Mouse (Mus musculus) stomach, embryonic 15.5 days (tissue): ENCODE measurements around the gene Amotl1. TPM values are rescaled to one million over a fixed set of nuclear protein-coding genes. Genes with fewer than 3 reads are reported as not detected.
A peak's percentile ranks its signal among the peaks of the same experiment; 100 is the strongest.

ENCODE experiments used
- ATAC-seq: fragments of 200-750 bp; cut with Nextera tagmentation; 2 replicates; pipeline ENCODE4 v1.8.0; 2017; ENCODE audit warnings: low read depth, moderate number of reproducible peaks, moderate TSS enrichment; ENCODE audit not compliant: insufficient read depth, low FRiP score
- H3K27ac ChIP-seq: fragments of 300-500 bp; sonication (generic); 2 replicates; pipeline ENCODE4 v1.5.1; 2015; ENCODE audit warnings: mild to moderate bottlenecking, inconsistent platforms
- H3K27me3 ChIP-seq: fragments of 300-500 bp; sonication (generic); replicated peaks from 2 replicates; pipeline ENCODE4 v1.6.1; 2015; ENCODE audit warnings: inconsistent platforms
- H3K36me3 ChIP-seq: fragments of 300-500 bp; sonication (generic); 2 replicates; pipeline ENCODE4 v1.6.1; 2015; ENCODE audit warnings: inconsistent platforms
- H3K4me1 ChIP-seq: fragments of 300-500 bp; sonication (generic); 2 replicates; pipeline ENCODE4 v1.6.1; 2015; ENCODE audit warnings: inconsistent platforms
- H3K4me2 ChIP-seq: fragments of 300-500 bp; sonication (generic); 2 replicates; pipeline ENCODE4 v1.6.1; 2015; ENCODE audit warnings: mild to moderate bottlenecking, inconsistent platforms
- H3K4me3 ChIP-seq: fragments of 300-500 bp; sonication (generic); replicated peaks from 2 replicates; pipeline ENCODE4 v1.5.1; 2015; ENCODE audit warnings: inconsistent platforms
- H3K9ac ChIP-seq: fragments of 300-500 bp; sonication (generic); 2 replicates; pipeline ENCODE4 v1.6.1; 2015; ENCODE audit warnings: inconsistent platforms
- H3K9me3 ChIP-seq: fragments of 300-500 bp; sonication (generic); 2 replicates; pipeline ENCODE4 v1.6.1; 2016; ENCODE audit warnings: inconsistent platforms
- WGBS: fragments of 180-500 bp; shearing (Covaris S2); methylation state at CpG from one replicate; pipeline ENCODE4 v1.1.7; 2015; 5-methylcytosine and 5-hydroxymethylcytosine counted together
- polyA plus RNA-seq: library from polyadenylated mRNA; unstranded; fragments of >200 nt; fragmentation: Nextera tagmentation; extraction: Ambion mirVana; gene quantifications from 2 replicates; pipeline ENCODE4 v1.2.1, GENCODE M21; 2015

The Amotl1 gene
- polyA plus RNA-seq, 1 experiment from 2014 or later = 17.2 TPM

- H3K9ac ChIP-seq = no peak overlapping the region
- 0 out of 2 replicates have a peak, but pooled peaks cover 4% of the 10 kb centered on the region for H3K27me3 ChIP-seq
- peaks cover 7% of the 10 kb centered on the region; the same call in 1 of the 2 replicates for H3K4me1 ChIP-seq
- H3K4me2 ChIP-seq = no peak overlapping the region
- H3K36me3 ChIP-seq = no peaks in the 10 kb centered on the region
- 79% methylated on average over 7 of the region's 7 CpGs for WGBS
- H3K4me3 ChIP-seq = no peak overlapping the region
- no peak for ATAC-seq
- no peaks in the 10 kb centered on the region for H3K9me3 ChIP-seq
- H3K27ac ChIP-seq = no peak overlapping the region
These were observed 9.3 kb downstream of the Amotl1 start for GRCm38 (mm10) chr9:14635551-14635950.

DNA sequence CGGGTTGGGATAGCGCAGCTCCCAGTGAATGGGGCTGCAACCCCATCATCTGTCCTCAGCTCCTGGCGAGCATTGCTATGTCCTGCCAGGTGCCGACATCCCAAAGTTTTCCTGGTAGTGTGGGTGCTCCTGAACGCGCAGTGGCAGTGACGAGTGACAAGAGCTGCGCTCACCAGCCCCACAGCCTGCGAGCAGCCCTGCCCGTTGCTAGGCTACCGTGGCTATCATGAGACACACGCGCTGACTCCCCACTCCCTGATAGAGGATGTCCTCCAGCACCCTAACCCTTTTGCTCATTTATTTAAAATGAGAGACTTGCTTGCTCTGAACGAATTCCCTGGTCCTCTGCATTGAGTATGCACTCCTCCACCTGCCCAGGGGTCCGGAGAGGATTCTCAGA, 10.7 kb downstream of the Amotl1 start:
- H3K36me3 ChIP-seq = no peaks in the 10 kb centered on the region
- H3K4me1 ChIP-seq = peaks cover 7% of the 10 kb centered on the region; the same call in 1 of the 2 replicates
- H3K27ac ChIP-seq = no peak overlapping the region
- H3K27me3 ChIP-seq = 0 out of 2 replicates have a peak, but pooled peaks cover 4% of the 10 kb centered on the region
- H3K4me3 ChIP-seq = no peak overlapping the region
- 21% methylated on average over 15 of the region's 15 CpGs for WGBS
- H3K4me2 ChIP-seq = no peak overlapping the region
- no peaks in the 10 kb centered on the region for H3K9me3 ChIP-seq
- ATAC-seq = no peak
- no peak overlapping the region for H3K9ac ChIP-seq

- 70% methylated on average over 10 of the region's 10 CpGs for WGBS
- H3K36me3 ChIP-seq = no peaks in the 10 kb centered on the region
- H3K27me3 ChIP-seq = 0 out of 2 replicates have a peak, but pooled peaks cover 4% of the 10 kb centered on the region
- H3K4me1 ChIP-seq = peaks cover 7% of the 10 kb centered on the region; the same call in 1 of the 2 replicates
- H3K4me2 ChIP-seq = no peak overlapping the region
- no peak overlapping the region for H3K4me3 ChIP-seq
- H3K9me3 ChIP-seq = no peaks in the 10 kb centered on the region
- no peak overlapping the region for H3K9ac ChIP-seq
- no peak for ATAC-seq
- no peak overlapping the region for H3K27ac ChIP-seq
These were observed 12.3 kb downstream of the Amotl1 start for GRCm38 (mm10) chr9:14632365-14633163.

DNA sequence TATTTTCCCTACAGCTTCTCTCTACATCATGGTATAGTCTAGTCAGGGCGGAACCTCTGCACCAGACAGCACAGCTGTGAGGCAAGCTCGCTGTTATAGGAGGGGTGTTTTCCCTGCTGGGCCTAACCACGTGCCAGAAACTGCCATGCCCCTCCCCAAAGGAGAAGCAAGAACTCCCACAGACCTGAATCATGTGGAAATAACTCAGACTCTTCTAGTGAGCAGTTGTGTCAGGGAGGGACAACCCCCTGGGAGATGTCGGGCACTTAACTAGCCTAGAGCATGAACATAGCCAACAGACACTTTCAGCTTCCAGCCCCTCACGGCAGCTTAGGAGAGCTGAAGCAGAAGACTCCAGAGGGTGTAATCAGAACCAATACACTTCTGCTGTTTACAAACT, 13.1 kb downstream of the Amotl1 start:
- Histone ChIP-seq H3K4me1 (peaks cover 7% of the 10 kb centered on the region; the same call in 1 of the 2 replicates), H3K27me3 (0 out of 2 replicates have a peak, but pooled peaks cover 4% of the 10 kb centered on the region), H3K36me3 (no peaks in the 10 kb centered on the region), H3K27ac (no peak overlapping the region; the same call in 1 of the 2 replicates), H3K9ac (no peak overlapping the region), H3K9me3 (no peaks in the 10 kb centered on the region), H3K4me3 (no peak overlapping the region), H3K4me2 (no peak overlapping the region)
- ATAC-seq = peak; percentile 53; the same call in 1 of the 2 replicates
- 30% methylated on average over 5 of the region's 5 CpGs for WGBS

GRCm38 (mm10) chr9:14627525-14627924, 17.3 kb downstream of the Amotl1 start:
- no peaks in the 10 kb centered on the region for H3K27me3 ChIP-seq
- no peak for ATAC-seq
- H3K4me3 ChIP-seq = no peak overlapping the region
- no peak overlapping the region for H3K4me2 ChIP-seq
- no peaks in the 10 kb centered on the region for H3K36me3 ChIP-seq
- H3K4me1 ChIP-seq = peaks cover 25% of the 10 kb centered on the region
- WGBS = 70% methylated on average over 2 of the region's 2 CpGs
- no peak overlapping the region for H3K9ac ChIP-seq
- H3K9me3 ChIP-seq = no peaks in the 10 kb centered on the region
- no peak overlapping the region for H3K27ac ChIP-seq

GRCm38 (mm10) chr9:14625961-14626360, 18.9 kb downstream of the Amotl1 start:
- peaks cover 18% of the 10 kb centered on the region for H3K4me1 ChIP-seq
- 93% methylated on average over 3 of the region's 3 CpGs for WGBS
- H3K27me3 ChIP-seq = no peaks in the 10 kb centered on the region
- no peak for ATAC-seq
- no peaks in the 10 kb centered on the region for H3K9me3 ChIP-seq
- H3K27ac ChIP-seq = no peak overlapping the region
- no peak overlapping the region for H3K9ac ChIP-seq
- no peak overlapping the region for H3K4me2 ChIP-seq
- H3K4me3 ChIP-seq = no peak overlapping the region
- H3K36me3 ChIP-seq = no peaks in the 10 kb centered on the region

DNA sequence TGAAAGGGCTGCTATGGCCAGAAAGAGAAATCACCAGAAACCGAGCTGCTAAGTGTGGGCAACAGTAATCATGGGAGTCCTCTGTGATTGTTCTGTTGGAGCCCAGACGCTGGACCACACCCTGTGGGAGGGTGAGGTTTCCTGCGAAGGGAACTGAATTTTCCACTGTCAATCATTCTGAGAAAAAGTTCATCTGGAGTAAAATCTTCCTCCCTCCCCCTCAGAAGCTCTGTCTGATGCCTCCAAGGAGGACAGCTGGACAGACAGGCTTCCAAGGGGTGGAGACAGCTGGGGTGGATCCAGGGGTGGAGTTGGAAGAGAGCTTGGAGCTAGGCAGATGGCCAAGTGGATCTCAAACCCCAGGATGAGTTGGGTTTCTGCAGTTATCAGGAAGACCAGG, 19.8 kb downstream of the Amotl1 start:
- H3K27ac ChIP-seq = no peak overlapping the region
- peaks cover 18% of the 10 kb centered on the region for H3K4me1 ChIP-seq
- H3K27me3 ChIP-seq = no peaks in the 10 kb centered on the region
- H3K4me2 ChIP-seq = 0 out of 2 replicates have a peak overlapping the region, but pooled peaks have one; percentile 5
- no peaks in the 10 kb centered on the region for H3K9me3 ChIP-seq
- no peaks in the 10 kb centered on the region for H3K36me3 ChIP-seq
- 13% methylated on average over 3 of the region's 3 CpGs for whole genome bisulfite sequencing
- no peak; the same call in 1 of the 2 replicates for ATAC-seq
- H3K9ac ChIP-seq = no peak overlapping the region
- H3K4me3 ChIP-seq = no peak overlapping the region

DNA sequence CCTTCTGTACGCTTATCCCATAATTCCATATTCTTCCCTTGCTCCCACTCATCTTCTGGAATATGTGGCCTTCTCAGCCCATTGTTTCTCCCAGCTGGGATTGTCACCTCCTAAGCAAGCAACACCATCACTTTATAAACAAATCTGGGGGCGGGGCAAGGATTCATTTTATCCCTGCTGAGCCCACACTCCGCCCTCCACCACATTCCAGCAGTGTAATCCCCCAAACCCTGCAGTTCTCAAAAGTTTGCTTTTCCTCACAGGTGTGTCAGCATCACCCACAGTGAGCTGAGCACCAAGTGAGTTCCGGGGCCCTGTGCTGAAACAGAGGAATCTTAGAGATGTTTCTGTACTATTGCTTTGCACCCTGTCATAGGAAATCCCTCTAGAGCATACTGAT, 20.9 kb downstream of the Amotl1 start:
- Histone ChIP-seq H3K4me1 (peaks cover 18% of the 10 kb centered on the region), H3K36me3 (no peaks in the 10 kb centered on the region), H3K4me2 (no peak overlapping the region), H3K27ac (no peak overlapping the region), H3K27me3 (no peaks in the 10 kb centered on the region), H3K9me3 (no peaks in the 10 kb centered on the region), H3K4me3 (no peak overlapping the region), H3K9ac (no peak overlapping the region)
- no peak for ATAC-seq
- 45% methylated on average over 4 of the region's 4 CpGs for WGBS

DNA sequence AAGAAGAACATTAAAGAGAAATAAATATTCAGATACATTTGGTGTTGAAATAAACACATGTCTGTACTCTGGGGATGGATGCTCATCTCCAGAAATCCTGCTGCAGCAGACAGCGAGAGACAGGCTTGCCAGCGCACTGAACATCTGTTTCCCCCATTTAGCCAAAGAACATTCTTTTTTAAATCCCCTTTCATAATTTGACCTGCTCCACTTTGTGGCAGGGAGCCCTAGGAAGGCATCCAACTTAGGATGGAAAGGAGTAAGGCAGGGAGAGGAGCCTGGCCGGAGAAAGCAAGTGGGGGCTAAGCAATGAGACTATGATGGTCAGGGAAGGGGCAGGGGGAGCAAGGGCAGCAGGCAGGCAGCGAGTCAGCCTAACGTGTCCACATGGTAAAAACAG, 21.6 kb downstream of the Amotl1 start:
- Histone ChIP-seq H3K9ac (no peak overlapping the region), H3K36me3 (no peaks in the 10 kb centered on the region), H3K27me3 (no peaks in the 10 kb centered on the region), H3K4me1 (peaks cover 18% of the 10 kb centered on the region), H3K4me2 (no peak overlapping the region), H3K9me3 (no peaks in the 10 kb centered on the region), H3K27ac (no peak overlapping the region), H3K4me3 (no peak overlapping the region)
- ATAC-seq = no peak
- WGBS = 23% methylated on average over 5 of the region's 5 CpGs

DNA sequence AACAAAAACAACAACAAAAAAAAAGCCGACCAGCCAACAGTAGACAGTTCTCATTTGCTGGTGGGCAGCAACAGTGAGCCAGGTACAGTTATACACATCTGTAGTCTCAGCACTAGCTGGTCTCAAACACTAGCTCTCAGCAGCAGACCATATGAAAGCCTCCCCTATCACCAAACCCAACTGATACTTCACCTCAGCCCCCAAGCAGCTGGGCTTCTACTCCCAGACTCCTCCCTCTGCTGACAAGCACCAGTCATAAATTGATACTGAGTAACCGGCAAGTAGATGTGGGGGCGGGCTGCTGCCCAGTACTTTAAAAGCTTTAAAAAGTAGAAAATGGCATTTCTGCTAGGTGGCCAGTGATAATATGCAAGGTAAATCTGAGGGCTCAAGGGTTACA, 22.0 kb downstream of the Amotl1 start:
- H3K9me3 ChIP-seq = no peaks in the 10 kb centered on the region
- ATAC-seq = no peak
- 40% methylated on average over 3 of the region's 3 CpGs for WGBS
- no peak overlapping the region for H3K27ac ChIP-seq
- H3K4me3 ChIP-seq = no peak overlapping the region
- H3K4me2 ChIP-seq = no peak overlapping the region
- H3K4me1 ChIP-seq = peaks cover 18% of the 10 kb centered on the region
- no peaks in the 10 kb centered on the region for H3K36me3 ChIP-seq
- H3K27me3 ChIP-seq = no peaks in the 10 kb centered on the region
- no peak overlapping the region for H3K9ac ChIP-seq

GRCm38 (mm10) chr9:14620107-14620506, 24.7 kb downstream of the Amotl1 start:
- no peaks in the 10 kb centered on the region for H3K9me3 ChIP-seq
- peaks cover 20% of the 10 kb centered on the region for H3K4me1 ChIP-seq
- H3K27me3 ChIP-seq = no peaks in the 10 kb centered on the region
- H3K4me2 ChIP-seq = no peak overlapping the region
- 72% methylated on average over 5 of the region's 5 CpGs for WGBS
- no peak overlapping the region for H3K4me3 ChIP-seq
- H3K27ac ChIP-seq = no peak overlapping the region
- H3K36me3 ChIP-seq = no peaks in the 10 kb centered on the region
- H3K9ac ChIP-seq = no peak overlapping the region
- ATAC-seq = no peak
